Mouse (Mus musculus) forebrain, postnatal 0 days (tissue): ENCODE data around the gene Hist1h2be. TPM values are rescaled to one million over a fixed set of nuclear protein-coding genes. Genes with fewer than 3 reads are reported as not detected.
A peak's percentile ranks its signal among the peaks of the same experiment; 100 is the strongest.
"Not testable (repeated sequence)": the region's sequence is repeated elsewhere in the genome, so short reads cannot be mapped to it uniquely, and the experiment has no call there.

Experiments used
- ATAC-seq: fragments of 200-750 bp; cut with Nextera tagmentation; 2 replicates; pipeline ENCODE4 v1.8.0; 2017; ENCODE audit warnings: mild to moderate bottlenecking, moderate library complexity
- DNase-seq: peaks from one replicate; pipeline ENCODE4 v3.0.0-alpha.2; 2015
- H3K27ac ChIP-seq: fragments of 300-500 bp; sonication (generic); 2 replicates; pipeline ENCODE4 v1.5.1; 2014; ENCODE audit warnings: low read depth, mild to moderate bottlenecking, antibody characterized with exemption, low read length, moderate library complexity, mixed read lengths
- H3K27me3 ChIP-seq: fragments of 300-500 bp; sonication (generic); 2 replicates; pipeline ENCODE4 v1.6.1; 2014; ENCODE audit warnings: mild to moderate bottlenecking, low read length, mixed read lengths; ENCODE audit not compliant: insufficient read depth
- H3K36me3 ChIP-seq: fragments of 300-500 bp; sonication (generic); 2 replicates; pipeline ENCODE4 v1.6.1; 2014; ENCODE audit warnings: mild to moderate bottlenecking, moderate library complexity; ENCODE audit not compliant: insufficient read depth
- H3K4me1 ChIP-seq: fragments of 300-500 bp; sonication (generic); 2 replicates; pipeline ENCODE4 v1.6.1; 2014; ENCODE audit warnings: antibody characterized with exemption; ENCODE audit not compliant: insufficient read depth
- H3K4me2 ChIP-seq: fragments of 300-500 bp; sonication (generic); 2 replicates; pipeline ENCODE4 v1.6.1; 2014; ENCODE audit warnings: low read depth, mild to moderate bottlenecking, moderate library complexity
- H3K4me3 ChIP-seq: fragments of 300-500 bp; sonication (generic); 2 replicates; pipeline ENCODE4 v1.5.1; 2014; ENCODE audit warnings: low read depth, low read length, mixed read lengths
- H3K9ac ChIP-seq: fragments of 300-500 bp; sonication (generic); 2 replicates; pipeline ENCODE4 v1.6.1; 2014; ENCODE audit warnings: mild to moderate bottlenecking
- H3K9me3 ChIP-seq: fragments of 300-500 bp; sonication (generic); 2 replicates; pipeline ENCODE4 v1.6.1; 2016; ENCODE audit warnings: low read length
- CTCF ChIP-seq: sonication (generic); IDR thresholded peaks from 2 replicates; pipeline ENCODE4 v1.5.1; 2016; ENCODE audit warnings: antibody characterized with exemption, control low read depth, low read depth
- WGBS: fragments of 180-500 bp; shearing (Covaris S2); extraction: QIAGEN DNeasy Blood & Tissue Kit; methylation state at CpG from one replicate; pipeline ENCODE4 v1.1.7; 2014; 5-methylcytosine and 5-hydroxymethylcytosine counted together
- polyA plus RNA-seq: library from polyadenylated mRNA; unstranded; fragments of >200 nt; fragmentation: Nextera tagmentation; extraction: Ambion mirVana; gene quantifications from 2 replicates; pipeline ENCODE4 v1.2.1, GENCODE M21; 2015
- total RNA-seq: library from RNA; depleted of rRNA; stranded (reverse); fragments of >200 nt; gene quantifications from 2 replicates; pipeline ENCODE4 v1.2.3, GENCODE M21; 2014

Hist1h2be gene
- total and polyA plus RNA-seq, 2 experiments from 2014 or later = 0.31 to 98.5 TPM

- H3K4me2 ChIP-seq = no peak overlapping the region
- no peaks in the 10 kb centered on the region for H3K9me3 ChIP-seq
- H3K36me3 ChIP-seq = no peaks in the 10 kb centered on the region
- no peak overlapping the region for H3K9ac ChIP-seq
- ATAC-seq = no peak
- 80% methylated on average over 3 of the region's 3 CpGs for WGBS
- no peak overlapping the region for H3K27ac ChIP-seq
- H3K4me3 ChIP-seq = no peak overlapping the region
- DNase-seq = no peak
- no peaks in the 10 kb centered on the region for H3K27me3 ChIP-seq
- 0 out of 2 replicates have a peak, but pooled peaks cover 4% of the 10 kb centered on the region for H3K4me1 ChIP-seq
- no peak for TF ChIP-seq CTCF
Observed at GRCm38 (mm10) chr13:23541497-23541896, 79.4 kb downstream of the Hist1h2be start.

- H3K9me3 ChIP-seq, H3K36me3 ChIP-seq, H3K4me2 ChIP-seq, H3K9ac ChIP-seq, H3K4me1 ChIP-seq, ATAC-seq, DNase-seq, H3K4me3 ChIP-seq, H3K27ac ChIP-seq, H3K27me3 ChIP-seq: not testable (repeated sequence)
- 71% methylated on average over 1 of the region's 1 CpGs for WGBS
Observed at GRCm38 (mm10) chr13:23539821-23540220, 81.1 kb downstream of the Hist1h2be start.

- no peak overlapping the region for H3K27ac ChIP-seq
- H3K27me3 ChIP-seq = no peaks in the 10 kb centered on the region
- H3K4me1 ChIP-seq = peaks cover 12% of the 10 kb centered on the region
- no peak overlapping the region for H3K4me2 ChIP-seq
- ATAC-seq = no peak
- no peaks in the 10 kb centered on the region for H3K9me3 ChIP-seq
- DNase-seq = no peak
- no peak for TF ChIP-seq CTCF
- H3K36me3 ChIP-seq = no peaks in the 10 kb centered on the region
- WGBS = 80% methylated on average over 5 of the region's 5 CpGs
- no peak overlapping the region for H3K9ac ChIP-seq
- no peak overlapping the region for H3K4me3 ChIP-seq
Observed at GRCm38 (mm10) chr13:23538249-23538648, 82.7 kb downstream of the Hist1h2be start.

- peaks cover 19% of the 10 kb centered on the region for H3K4me1 ChIP-seq
- no peak overlapping the region for H3K4me2 ChIP-seq
- H3K36me3 ChIP-seq = no peaks in the 10 kb centered on the region
- DNase-seq (no peak), ATAC-seq (no peak)
- 77% methylated on average over 3 of the region's 3 CpGs for WGBS
- H3K27me3 ChIP-seq = no peaks in the 10 kb centered on the region
- no peak overlapping the region for H3K9ac ChIP-seq
- no peak overlapping the region for H3K27ac ChIP-seq
- H3K9me3 ChIP-seq = no peaks in the 10 kb centered on the region
- TF ChIP-seq CTCF = no peak
- H3K4me3 ChIP-seq = no peak overlapping the region
Observed at GRCm38 (mm10) chr13:23537006-23537710, 83.8 kb downstream of the Hist1h2be start.

GRCm38 (mm10) chr13:23536076-23536822 lies 84.7 kb downstream of the Hist1h2be start:
- Histone ChIP-seq H3K4me2 (peak overlapping the region; percentile 72; the same call in 1 of the 2 replicates), H3K4me1 (peaks cover 22% of the 10 kb centered on the region), H3K9me3 (no peaks in the 10 kb centered on the region), H3K27ac (no peak overlapping the region), H3K36me3 (no peaks in the 10 kb centered on the region), H3K27me3 (no peaks in the 10 kb centered on the region), H3K9ac (peak overlapping the region; percentile 18; the same call in 1 of the 2 replicates), H3K4me3 (peak overlapping the region; percentile 47)
- ATAC-seq = no peak
- 15% methylated on average over 7 of the region's 7 CpGs for whole genome bisulfite sequencing
- TF ChIP-seq CTCF = no peak
- no peak for DNase-seq

- H3K27ac ChIP-seq = peak within 1 kb of the TSS; percentile 67
- peaks cover 22% of the 10 kb centered on the region for H3K4me1 ChIP-seq
- under 1% methylated on average over 48 of the region's 62 CpGs for WGBS
- peak within 1 kb of the TSS; percentile 72 for H3K4me2 ChIP-seq
- not testable (repeated sequence) for H3K36me3 ChIP-seq, H3K9me3 ChIP-seq, H3K27me3 ChIP-seq
- peak within 1 kb of the TSS; percentile 22 for H3K9ac ChIP-seq
- ATAC-seq (peak; percentile 90), DNase-seq (peak; percentile 96)
- peak within 1 kb of the TSS; percentile 47 for H3K4me3 ChIP-seq
Observed at GRCm38 (mm10) chr13:23535137-23536075, 85.5 kb downstream of the Hist1h2be start, which contains the start of gene Hist1h3g. Hist1h3g (plus strand) TSS chr13:23535422.
